Mouse (Mus musculus): ENCODE data around the gene Sh3bgrl. TPM values are rescaled to one million over a fixed set of nuclear protein-coding genes. Genes with fewer than 3 reads are reported as not detected.

Gene Sh3bgrl
- polyA plus RNA-seq, 1 experiment from 2014 or later: 55.0 TPM

GRCm38 (mm10) chrX:109184706-109185478, 89.7 kb downstream of the Sh3bgrl start:
- Histone ChIP-seq H3K27ac (ENCODE audit: low read length) (no peak overlapping the region), H3K4me1 (ENCODE audit: control insufficient read depth, low read depth, low read length) (no peaks in the 10 kb centered on the region), H3K4me2 (ENCODE audit: low read depth, low read length) (no peak overlapping the region), H3K36me3 (ENCODE audit: control insufficient read depth, insufficient read depth) (no peaks in the 10 kb centered on the region), H3K9ac (ENCODE audit: low read depth, low read length) (no peak overlapping the region), H3K4me3 (ENCODE audit: low read depth, low read length) (no peak overlapping the region), H3K27me3 (ENCODE audit: control insufficient read depth, insufficient read depth, low read depth, low read length) (no peaks in the 10 kb centered on the region), H3K9me3 (replicated peaks; ENCODE audit: control insufficient read depth, low read length) (no peaks in the 10 kb centered on the region)
- WGBS (ENCODE audit: insufficient replicate concordance): 50% methylated on average over 4 of the region's 4 CpGs
- no peak for ATAC-seq (ENCODE audit: low read depth)

DNA sequence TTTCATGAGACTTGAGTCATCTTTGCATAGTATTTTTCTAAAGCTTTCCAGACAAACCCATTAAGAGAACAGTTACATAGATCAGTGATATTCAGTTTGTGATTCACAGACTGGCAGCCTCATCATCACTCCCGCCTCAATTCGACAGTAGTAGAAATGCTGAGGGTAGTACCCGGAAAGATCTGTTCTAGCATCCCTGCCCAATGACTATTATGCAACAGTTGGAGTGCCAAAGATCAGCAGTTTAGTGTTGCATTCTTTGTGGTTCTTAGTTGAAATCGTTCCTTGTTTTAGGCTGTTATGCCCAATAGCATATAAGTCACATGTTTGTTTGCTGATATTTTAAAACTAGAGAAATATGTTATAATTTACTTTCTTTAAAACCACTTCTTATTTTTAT, 94.4 kb downstream of the Sh3bgrl start:
- H3K27ac ChIP-seq (ENCODE audit: low read length): no peak overlapping the region
- H3K4me1 ChIP-seq (ENCODE audit: control insufficient read depth, low read depth, low read length): no peaks in the 10 kb centered on the region
- no peaks in the 10 kb centered on the region for H3K9me3 ChIP-seq (replicated peaks; ENCODE audit: control insufficient read depth, low read length)
- no peak overlapping the region for H3K9ac ChIP-seq (ENCODE audit: low read depth, low read length)
- H3K4me3 ChIP-seq (ENCODE audit: low read depth, low read length): no peak overlapping the region
- no peaks in the 10 kb centered on the region for H3K36me3 ChIP-seq (ENCODE audit: control insufficient read depth, insufficient read depth)
- no peak for ATAC-seq (ENCODE audit: low read depth)
- no peak overlapping the region for H3K4me2 ChIP-seq (ENCODE audit: low read depth, low read length)
- 63% methylated on average over 4 of the region's 4 CpGs for WGBS (ENCODE audit: insufficient replicate concordance)
- no peaks in the 10 kb centered on the region for H3K27me3 ChIP-seq (ENCODE audit: control insufficient read depth, insufficient read depth, low read depth, low read length)

DNA sequence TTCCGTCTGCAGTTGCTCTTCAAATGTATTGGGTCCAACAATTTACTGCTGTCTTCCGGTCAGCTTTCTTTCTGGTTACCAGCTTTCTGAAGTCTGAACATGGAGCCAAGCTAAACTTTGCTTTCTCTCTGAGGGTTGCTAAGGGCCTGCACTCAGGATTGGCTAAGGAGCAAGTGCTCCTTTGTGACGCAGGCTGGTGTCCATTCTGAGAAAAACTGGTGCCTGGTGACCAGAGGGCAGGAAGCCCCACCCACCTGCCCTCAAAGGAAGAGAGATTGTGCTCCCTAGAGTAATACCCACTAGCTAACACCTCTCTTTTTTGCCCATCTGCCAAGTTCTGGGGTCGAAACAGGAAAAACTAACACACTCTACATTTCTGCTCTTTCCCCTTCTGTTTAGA, 95.8 kb downstream of the Sh3bgrl start:
- peak; percentile 55; the same call in 1 of the 2 replicates for ATAC-seq (ENCODE audit: low read depth)
- no peaks in the 10 kb centered on the region for H3K27me3 ChIP-seq (ENCODE audit: control insufficient read depth, insufficient read depth, low read depth, low read length)
- H3K36me3 ChIP-seq (ENCODE audit: control insufficient read depth, insufficient read depth): no peaks in the 10 kb centered on the region
- no peak overlapping the region for H3K4me3 ChIP-seq (ENCODE audit: low read depth, low read length)
- H3K27ac ChIP-seq (ENCODE audit: low read length): no peak overlapping the region
- H3K4me1 ChIP-seq (ENCODE audit: control insufficient read depth, low read depth, low read length): no peaks in the 10 kb centered on the region
- H3K4me2 ChIP-seq (ENCODE audit: low read depth, low read length): no peak overlapping the region
- no peak overlapping the region for H3K9ac ChIP-seq (ENCODE audit: low read depth, low read length)
- WGBS (ENCODE audit: insufficient replicate concordance): 51% methylated on average over 4 of the region's 4 CpGs
- H3K9me3 ChIP-seq (replicated peaks; ENCODE audit: control insufficient read depth, low read length): no peaks in the 10 kb centered on the region

- H3K27ac ChIP-seq (ENCODE audit: low read length): no peak overlapping the region
- H3K4me2 ChIP-seq (ENCODE audit: low read depth, low read length): no peak overlapping the region
- no peaks in the 10 kb centered on the region for H3K27me3 ChIP-seq (ENCODE audit: control insufficient read depth, insufficient read depth, low read depth, low read length)
- H3K4me3 ChIP-seq (ENCODE audit: low read depth, low read length): no peak overlapping the region
- no peaks in the 10 kb centered on the region for H3K9me3 ChIP-seq (replicated peaks; ENCODE audit: control insufficient read depth, low read length)
- no peak overlapping the region for H3K9ac ChIP-seq (ENCODE audit: low read depth, low read length)
- whole genome bisulfite sequencing (ENCODE audit: insufficient replicate concordance): 27% methylated on average over 4 of the region's 4 CpGs
- H3K36me3 ChIP-seq (ENCODE audit: control insufficient read depth, insufficient read depth): no peaks in the 10 kb centered on the region
- no peaks in the 10 kb centered on the region for H3K4me1 ChIP-seq (ENCODE audit: control insufficient read depth, low read depth, low read length)
- ATAC-seq (ENCODE audit: low read depth): peak; percentile 60; the same call in 1 of the 2 replicates
Observed at GRCm38 (mm10) chrX:109191436-109191835, 96.3 kb downstream of the Sh3bgrl start.

GRCm38 (mm10) chrX:109196468-109196867, 101.3 kb downstream of the Sh3bgrl start, which contains the start of gene Gm6377:
Gene Gm6377, plus strand, starts transcription at chrX:109196756.
- H3K4me1 ChIP-seq (ENCODE audit: control insufficient read depth, low read depth, low read length): no peaks in the 10 kb centered on the region
- no peaks in the 10 kb centered on the region for H3K9me3 ChIP-seq (replicated peaks; ENCODE audit: control insufficient read depth, low read length)
- no peak within 1 kb of the TSS for H3K27ac ChIP-seq (ENCODE audit: low read length)
- 60% methylated on average over 4 of the region's 4 CpGs for WGBS (ENCODE audit: insufficient replicate concordance)
- no peak for ATAC-seq (ENCODE audit: low read depth)
- no peak within 1 kb of the TSS for H3K4me3 ChIP-seq (ENCODE audit: low read depth, low read length)
- H3K36me3 ChIP-seq (ENCODE audit: control insufficient read depth, insufficient read depth): no peaks in the 10 kb centered on the region
- H3K4me2 ChIP-seq (ENCODE audit: low read depth, low read length): no peak within 1 kb of the TSS
- no peak within 1 kb of the TSS for H3K9ac ChIP-seq (ENCODE audit: low read depth, low read length)
- H3K27me3 ChIP-seq (ENCODE audit: control insufficient read depth, insufficient read depth, low read depth, low read length): no peaks in the 10 kb centered on the region

- Histone ChIP-seq H3K4me3 (ENCODE audit: low read depth, low read length) (no peak overlapping the region), H3K9ac (ENCODE audit: low read depth, low read length) (no peak overlapping the region), H3K27ac (ENCODE audit: low read length) (no peak overlapping the region), H3K4me2 (ENCODE audit: low read depth, low read length) (no peak overlapping the region), H3K4me1 (ENCODE audit: control insufficient read depth, low read depth, low read length) (no peaks in the 10 kb centered on the region), H3K9me3 (replicated peaks; ENCODE audit: control insufficient read depth, low read length) (no peaks in the 10 kb centered on the region), H3K27me3 (ENCODE audit: control insufficient read depth, insufficient read depth, low read depth, low read length) (no peaks in the 10 kb centered on the region), H3K36me3 (ENCODE audit: control insufficient read depth, insufficient read depth) (no peaks in the 10 kb centered on the region)
- no peak for ATAC-seq (ENCODE audit: low read depth)
Observed at GRCm38 (mm10) chrX:109207843-109208242, 112.7 kb downstream of the Sh3bgrl start.

DNA sequence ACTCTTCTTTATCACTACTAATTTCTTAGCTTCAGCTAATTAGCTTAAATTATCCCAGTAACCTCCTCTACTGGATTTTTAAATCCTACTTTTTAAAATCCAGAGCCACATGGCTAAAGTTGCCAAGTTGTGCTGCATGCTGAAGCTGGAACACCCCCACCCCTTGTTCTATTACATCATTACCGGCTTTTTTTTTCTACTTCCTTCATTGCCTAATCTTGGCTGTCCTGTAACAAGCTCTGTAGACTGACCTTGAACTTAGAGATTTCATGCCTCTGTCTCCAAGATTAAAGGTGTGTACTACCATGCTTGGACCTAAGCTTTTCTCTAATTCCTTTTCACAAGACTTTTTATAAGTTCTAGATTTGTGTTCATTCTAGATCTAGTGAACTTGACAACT, 133.6 kb downstream of the Sh3bgrl start:
- no peak overlapping the region for H3K9ac ChIP-seq (ENCODE audit: low read depth, low read length)
- no peak overlapping the region for H3K4me3 ChIP-seq (ENCODE audit: low read depth, low read length)
- H3K27ac ChIP-seq (ENCODE audit: low read length): no peak overlapping the region
- H3K27me3 ChIP-seq (ENCODE audit: control insufficient read depth, insufficient read depth, low read depth, low read length): no peaks in the 10 kb centered on the region
- ATAC-seq (ENCODE audit: low read depth): no peak
- H3K36me3 ChIP-seq (ENCODE audit: control insufficient read depth, insufficient read depth): no peaks in the 10 kb centered on the region
- no peak overlapping the region for H3K4me2 ChIP-seq (ENCODE audit: low read depth, low read length)
- no peaks in the 10 kb centered on the region for H3K4me1 ChIP-seq (ENCODE audit: control insufficient read depth, low read depth, low read length)
- no peaks in the 10 kb centered on the region for H3K9me3 ChIP-seq (replicated peaks; ENCODE audit: control insufficient read depth, low read length)
- 65% methylated on average over 1 of the region's 1 CpGs for WGBS (ENCODE audit: insufficient replicate concordance)

DNA sequence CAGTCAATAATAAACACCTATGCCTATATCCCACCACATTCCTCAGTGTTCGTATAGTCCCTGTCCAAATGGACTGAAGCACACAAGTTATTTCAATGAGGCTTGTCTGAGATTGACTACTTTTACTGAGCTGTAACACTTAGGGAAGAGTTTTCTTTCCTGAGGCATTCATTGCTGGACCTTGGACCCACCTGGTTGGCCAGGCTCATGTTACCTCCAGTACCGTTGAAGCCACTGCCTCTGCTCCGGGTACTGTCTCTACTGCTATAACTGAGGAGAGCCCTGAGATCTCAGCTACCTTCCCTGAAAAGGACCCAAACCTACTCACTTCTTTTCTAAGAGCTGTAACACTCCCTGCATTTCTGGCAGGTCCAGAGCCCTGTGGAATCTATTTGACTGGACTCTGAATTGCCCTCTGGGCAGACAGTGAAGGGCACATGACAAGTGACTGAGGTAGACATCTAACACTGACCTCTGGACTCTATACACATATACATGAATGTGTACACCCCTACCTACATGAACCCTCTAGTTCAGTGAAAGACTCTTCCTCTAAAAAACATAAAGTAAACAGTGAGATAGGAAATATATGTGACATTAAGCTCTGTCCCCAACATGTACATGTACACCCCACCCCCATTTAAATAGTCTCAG, 140.3 kb downstream of the Sh3bgrl start:
- no peaks in the 10 kb centered on the region for H3K27me3 ChIP-seq (ENCODE audit: control insufficient read depth, insufficient read depth, low read depth, low read length)
- no peak overlapping the region for H3K4me2 ChIP-seq (ENCODE audit: low read depth, low read length)
- H3K4me1 ChIP-seq (ENCODE audit: control insufficient read depth, low read depth, low read length): no peaks in the 10 kb centered on the region
- H3K27ac ChIP-seq (ENCODE audit: low read length): no peak overlapping the region
- H3K36me3 ChIP-seq (ENCODE audit: control insufficient read depth, insufficient read depth): no peaks in the 10 kb centered on the region
- no peak overlapping the region for H3K9ac ChIP-seq (ENCODE audit: low read depth, low read length)
- 60% methylated on average over 3 of the region's 3 CpGs for WGBS (ENCODE audit: insufficient replicate concordance)
- H3K4me3 ChIP-seq (ENCODE audit: low read depth, low read length): no peak overlapping the region
- peak; percentile 50; the same call in 1 of the 2 replicates for ATAC-seq (ENCODE audit: low read depth)
- H3K9me3 ChIP-seq (replicated peaks; ENCODE audit: control insufficient read depth, low read length): no peaks in the 10 kb centered on the region

DNA sequence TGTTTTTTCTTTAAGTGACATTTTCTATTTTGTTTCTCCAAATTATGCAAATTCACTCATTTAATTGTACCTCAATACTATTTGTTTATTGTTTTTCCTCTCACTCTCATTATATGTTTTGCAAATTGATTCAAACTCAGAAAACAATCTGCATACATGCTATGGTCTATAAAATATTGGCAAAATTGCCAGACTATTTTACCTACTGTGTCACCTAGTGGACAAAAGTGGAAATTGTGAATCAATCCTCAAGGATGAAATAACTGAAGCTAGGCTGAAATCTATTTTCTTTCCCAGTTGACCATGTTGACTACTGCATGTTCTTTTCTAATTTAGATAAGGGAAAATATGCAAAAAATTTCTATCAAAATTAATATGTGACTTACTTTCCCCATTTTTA, 143.0 kb downstream of the Sh3bgrl start:
- Histone ChIP-seq H3K27ac (ENCODE audit: low read length) (no peak overlapping the region), H3K9ac (ENCODE audit: low read depth, low read length) (no peak overlapping the region), H3K4me1 (ENCODE audit: control insufficient read depth, low read depth, low read length) (no peaks in the 10 kb centered on the region), H3K36me3 (ENCODE audit: control insufficient read depth, insufficient read depth) (no peaks in the 10 kb centered on the region), H3K4me2 (ENCODE audit: low read depth, low read length) (no peak overlapping the region), H3K9me3 (replicated peaks; ENCODE audit: control insufficient read depth, low read length) (no peaks in the 10 kb centered on the region), H3K27me3 (ENCODE audit: control insufficient read depth, insufficient read depth, low read depth, low read length) (no peaks in the 10 kb centered on the region), H3K4me3 (ENCODE audit: low read depth, low read length) (no peak overlapping the region)
- ATAC-seq (ENCODE audit: low read depth): no peak

Data from liver, embryonic 16.5 days (tissue).